9 mouse cellular contexts compared by ENCODE assay signal in the genomic region with DNA sequence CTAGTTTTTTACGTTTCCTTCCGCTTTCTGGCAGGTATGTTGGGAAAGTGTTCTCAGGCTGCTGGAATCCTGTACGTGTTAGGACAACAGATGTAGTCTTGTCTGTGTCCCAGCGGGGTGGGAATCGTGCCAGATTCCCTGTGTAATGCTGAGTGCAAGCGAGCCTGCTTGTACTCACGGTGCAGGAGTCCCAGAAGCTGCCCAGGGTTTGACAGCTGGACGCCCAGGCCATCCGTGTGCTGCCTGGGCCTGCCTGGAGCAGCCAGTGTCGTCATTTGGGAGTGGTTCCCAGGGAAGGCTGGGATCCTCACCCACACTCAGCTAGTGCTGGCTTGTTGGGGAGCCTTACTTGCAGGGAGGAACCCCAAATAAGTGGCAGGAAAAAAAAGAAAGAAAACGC. TPM values are rescaled to one million over a fixed set of nuclear protein-coding genes. Genes with fewer than 3 reads are reported as not detected.
DNase-seq lines count a peak whose midpoint lies in the region; ATAC-seq and TF ChIP-seq lines count a peak whose summit lies in the region.
"Had no signal": no experiment of that assay in that cellular context is flagged by ENCODE, and none has a peak within 500 bp of the region (broad histone marks: within the 10 kb centered on the region; RNA-seq: fewer than 3 reads in every experiment).

No protein-coding gene starts in this region.

- H3K27me3 ChIP-seq in lung, embryonic 15.5 days, result 0 out of 2 replicates have a peak, but pooled peaks cover 4% of the 10 kb centered on the region
- H3K27me3 ChIP-seq in limb, embryonic 13.5 days, result peaks cover 4% of the 10 kb centered on the region; the same call in 1 of the 2 replicates

- no peak for TF ChIP-seq CTCF in lung, adult 2 months (IDR thresholded peaks at IDR 0.05; ENCODE audit: insufficient read depth, low read length)

- peaks cover 10% of the 10 kb centered on the region for H3K4me1 ChIP-seq in lung, embryonic 15.5 days
- no peaks in the 10 kb centered on the region for H3K4me1 ChIP-seq in lung, adult 2 months (ENCODE audit: control insufficient read depth, insufficient read depth, low read length)
- peaks cover 6% of the 10 kb centered on the region; the same call in 1 of the 2 replicates for H3K4me1 ChIP-seq in limb, embryonic 13.5 days

- peak; percentile 80; the same call in 1 of the 2 replicates for ATAC-seq in lung, embryonic 15.5 days (ENCODE audit: borderline replicate concordance, extremely low read depth, low FRiP score, low TSS enrichment)
- ATAC-seq in granulocyte monocyte progenitor cell, adult 5-6 weeks (replicated peaks; ENCODE audit: poor library complexity, severe bottlenecking), result peak; percentile 49
- ATAC-seq in limb, embryonic 13.5 days (ENCODE audit: low FRiP score, low read depth), result peak; percentile 72

- WGBS in lung, embryonic 15.5 days, result 23% methylated on average over 11 of the region's 11 CpGs
- 28% methylated on average over 11 of the region's 11 CpGs for WGBS in lung, adult 2 months
- WGBS in limb, embryonic 13.5 days, result 33% methylated on average over 11 of the region's 11 CpGs

- peak overlapping the region; percentile 37; the same call in 1 of the 2 replicates for H3K27ac ChIP-seq in lung, embryonic 15.5 days
- H3K27ac ChIP-seq in limb, embryonic 13.5 days, result peak overlapping the region; percentile 15; the same call in 1 of the 2 replicates
- H3K27ac ChIP-seq: liver, embryonic 13.5 days had no signal

- peak; percentile 22 for DNase-seq in embryo, embryonic 10 days (ENCODE audit: low spot score)
- no peak for DNase-seq in embryo, embryonic 9.5 days (ENCODE audit: extremely low spot score)
- DNase-seq in lung, adult 2 months, result no peak
- DNase-seq in urinary bladder, postnatal 36 days (ENCODE audit: low spot score in 2 of 2), result peak; percentile 65 to 66
- DNase-seq in adrenal gland, adult 2 months, result no peak
- DNase-seq: liver, embryonic 13.5 days had no signal

- H3K4me2 ChIP-seq in lung, embryonic 15.5 days, result no peak overlapping the region
- no peak overlapping the region for H3K4me2 ChIP-seq in limb, embryonic 13.5 days (replicated peaks)
- H3K4me2 ChIP-seq: liver, embryonic 13.5 days had no signal

- H3K9me3 ChIP-seq in lung, embryonic 15.5 days, result no peaks in the 10 kb centered on the region
- H3K9me3 ChIP-seq in limb, embryonic 13.5 days, result no peaks in the 10 kb centered on the region
- H3K9me3 ChIP-seq: liver, embryonic 13.5 days had no signal

- H3K9ac ChIP-seq in lung, embryonic 15.5 days, result no peak overlapping the region
- no peak overlapping the region for H3K9ac ChIP-seq in limb, embryonic 13.5 days
- H3K9ac ChIP-seq: liver, embryonic 13.5 days had no signal

- TF ChIP-seq POLR2A in lung, adult 2 months (IDR thresholded peaks at IDR 0.05; ENCODE audit: borderline replicate concordance, extremely low read depth, low read depth, low read length), result no peak

- H3K36me3 ChIP-seq in lung, embryonic 15.5 days, result no peaks in the 10 kb centered on the region
- H3K36me3 ChIP-seq in limb, embryonic 13.5 days, result no peaks in the 10 kb centered on the region
- H3K36me3 ChIP-seq: liver, embryonic 13.5 days had no signal

- no peak overlapping the region for H3K4me3 ChIP-seq in lung, embryonic 15.5 days
- no peak overlapping the region for H3K4me3 ChIP-seq in lung, adult 2 months (replicated peaks; ENCODE audit: extremely low read depth, low read depth, low read length)
- no peak overlapping the region for H3K4me3 ChIP-seq in limb, embryonic 13.5 days
- H3K4me3 ChIP-seq: liver, embryonic 13.5 days had no signal

RNA-seq across cellular contexts. Expression of gene Dsp, which starts 11.6 kb away (rescaled TPM):
- 6.3 and 7.9 TPM in 2 replicates for polyA plus RNA-seq in lung, embryonic 15.5 days (2015; fragmentation: Nextera tagmentation; extraction: Ambion mirVana)
- 6.0 and 19.0 TPM in 2 replicates for polyA plus RNA-seq in lung, adult 2 months (2012; rRNA removed)
- total RNA-seq in granulocyte monocyte progenitor cell, adult 5-6 weeks (2014; fragmentation: Nextera tagmentation), result 0.95 and 3.2 TPM in 2 replicates
- 0.57 and 0.95 TPM in 2 replicates for total RNA-seq in granulocyte monocyte progenitor cell, adult 5-6 weeks (2017)
- 7.3 and 7.7 TPM in 2 replicates for polyA plus RNA-seq in limb, embryonic 13.5 days (2015; fragmentation: Nextera tagmentation; extraction: Ambion mirVana)
- under 1 TPM; 0.59 to 0.75 TPM for total RNA-seq in adrenal gland, adult 2 months (2021)
- polyA plus RNA-seq in adrenal gland, adult 2 months (2012; rRNA removed), result 0.27 and 0.85 TPM in 2 replicates

RNA-seq across cellular contexts. Expression of gene Snrnp48, which starts 42.1 kb away (rescaled TPM):
- 35.7 and 36.5 TPM in 2 replicates for polyA plus RNA-seq in lung, embryonic 15.5 days (2015; fragmentation: Nextera tagmentation; extraction: Ambion mirVana)
- polyA plus RNA-seq in lung, adult 2 months (2012; rRNA removed), result 31.6 and 31.7 TPM in 2 replicates
- total RNA-seq in granulocyte monocyte progenitor cell, adult 5-6 weeks (2014; fragmentation: Nextera tagmentation), result 49.3 and 63.7 TPM in 2 replicates
- 94.5 and 134 TPM in 2 replicates for total RNA-seq in granulocyte monocyte progenitor cell, adult 5-6 weeks (2017)
- polyA plus RNA-seq in limb, embryonic 13.5 days (2015; fragmentation: Nextera tagmentation; extraction: Ambion mirVana), result 42.8 and 43.9 TPM in 2 replicates
- total RNA-seq in adrenal gland, adult 2 months (2021), result 10 to 100 TPM; 16.3 to 26.1 TPM
- polyA plus RNA-seq in adrenal gland, adult 2 months (2012; rRNA removed), result 16.7 and 21.0 TPM in 2 replicates

Comparison
In these comparisons a context has a peak if more than half of its experiments do, and no peak if none do; other contexts are left out.
1. DNase-seq: peak in embryo, embryonic 10 days (single experiment) and urinary bladder, postnatal 36 days (2 of 2); none in embryo, embryonic 9.5 days (single experiment), lung, adult 2 months (single experiment) and adrenal gland, adult 2 months (single experiment).
2. Peak in every context shown above with its lines, with median percentiles within 50 percentile points of each other: ATAC-seq.